Mouse (Mus musculus): ENCODE measurements at regions not wholly inside any gene's neighbourhood (a gene's known extent, or its start where the extent isn't known, plus 50 kb on each side); places are given as distances from the start of the nearest gene placed in this dataset.

DNA sequence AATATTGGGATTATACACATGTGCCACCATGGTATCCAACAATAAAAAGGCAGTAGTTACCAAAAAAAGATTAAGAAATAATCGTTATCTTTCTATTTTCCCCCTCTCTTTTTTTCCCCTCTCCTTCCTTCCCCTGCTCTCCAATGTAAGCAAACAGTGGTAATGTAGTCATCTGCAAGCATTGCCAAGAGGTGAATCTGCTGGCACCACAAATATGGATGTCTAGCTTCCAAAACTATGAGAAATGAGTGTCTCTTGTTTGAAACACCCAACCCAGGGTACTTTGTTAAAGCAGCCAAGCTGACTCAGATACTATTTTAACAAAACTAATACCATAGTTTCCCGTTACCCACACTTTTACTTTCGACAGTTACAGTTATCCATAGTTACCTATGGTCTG, 784.2 kb downstream of the Gsdmc2 start:
- TF ChIP-seq CTCF (IDR thresholded peaks at IDR 0.05 in 2 of 3, conservative IDR thresholded peaks at IDR 0.05 in 1 of 3; ENCODE audit: control insufficient read depth in 1 of 3, insufficient read depth in 1 of 3, low read depth in 2 of 3, low read length in 3 of 3, poor library complexity in 1 of 3, severe bottlenecking in 1 of 3) (no peak), MYB (IDR thresholded peaks at IDR 0.05; ENCODE audit: low read depth, low read length) (no peak), TAL1 (IDR thresholded peaks at IDR 0.05; ENCODE audit: low read length) (no peak), ELF1 (IDR thresholded peaks at IDR 0.05; ENCODE audit: low read depth, low read length) (no peak), MAZ (IDR thresholded peaks at IDR 0.05; ENCODE audit: low read depth, low read length) (no peak), USF1 (IDR thresholded peaks at IDR 0.05; ENCODE audit: low read depth, low read length) (no peak), EP300 (IDR thresholded peaks at IDR 0.05; ENCODE audit: low read depth in 1 of 2, low read length in 2 of 2) (no peak), RAD21 (IDR thresholded peaks at IDR 0.05; ENCODE audit: low read depth, low read length) (no peak), CHD2 (IDR thresholded peaks at IDR 0.05; ENCODE audit: low read length) (no peak), RCOR1 (IDR thresholded peaks at IDR 0.05; ENCODE audit: low read depth, low read length) (no peak), POLR2A (IDR thresholded peaks at IDR 0.05; ENCODE audit: control insufficient read depth in 1 of 2, insufficient read depth in 1 of 2, low read depth in 1 of 2, low read length in 2 of 2, poor library complexity in 1 of 2) (no peak), GATA1 (IDR thresholded peaks at IDR 0.05; ENCODE audit: low read depth, low read length) (no peak), E2F4 (IDR thresholded peaks at IDR 0.05; ENCODE audit: borderline replicate concordance, low read depth, low read length) (no peak), HCFC1 (IDR thresholded peaks at IDR 0.05; ENCODE audit: low read depth, low read length) (no peak)
